Mouse (Mus musculus) stomach, adult 2 months (tissue): ENCODE results near the gene Krtap31-2. TPM values are rescaled to one million over a fixed set of nuclear protein-coding genes. Genes with fewer than 3 reads are reported as not detected.

ENCODE experiments used
- polyA plus RNA-seq: library from polyadenylated mRNA; depleted of rRNA; stranded (reverse); fragments of >200 nt; gene quantifications from 2 replicates; pipeline ENCODE4 v1.2.3, GENCODE M21; 2012; rRNA removed

The Krtap31-2 gene
- not detected in 2 replicates for polyA plus RNA-seq

DNA sequence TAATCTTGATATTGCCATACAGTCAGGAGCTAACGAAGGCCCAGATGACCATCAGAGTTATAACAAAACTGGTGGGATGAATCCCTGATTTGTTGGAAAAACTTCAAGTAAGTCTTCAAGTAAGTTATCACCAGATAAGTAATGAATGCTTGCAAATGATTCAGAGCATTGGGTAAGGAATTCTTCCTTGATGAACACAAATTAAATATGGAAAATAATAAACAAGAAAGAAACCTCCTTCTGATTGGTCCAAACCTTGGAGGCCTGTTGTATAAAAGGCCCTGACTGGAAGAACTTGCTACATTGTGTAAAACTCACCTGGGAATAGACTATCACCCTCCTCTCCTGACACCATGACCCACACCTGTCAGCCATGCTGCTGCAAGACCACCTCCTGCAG, at the start of gene Krtap31-2:
Krtap31-2 (plus strand) TSS at position 301 of the 400 bp plus-strand sequence.

DNA sequence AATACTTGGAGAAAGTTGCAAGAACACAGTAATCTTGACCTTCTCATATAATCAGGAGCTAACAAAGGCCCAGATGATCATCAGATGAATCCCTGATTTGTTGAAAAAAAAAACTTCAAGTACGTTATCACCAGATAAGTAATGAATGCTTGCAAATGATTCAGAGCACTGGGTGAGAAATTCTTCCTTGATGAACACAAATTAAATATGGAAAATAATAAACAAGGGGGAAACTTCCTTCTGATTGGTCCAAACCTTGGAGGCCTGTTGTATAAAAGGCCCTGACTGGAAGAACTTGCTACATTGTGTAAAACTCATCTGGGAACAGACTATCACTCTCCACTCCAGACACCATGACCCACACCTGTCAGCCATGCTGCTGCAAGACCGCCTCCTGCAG, 28.5 kb upstream of the Krtap31-2 start, which contains the start of gene Krtap31-1:
Krtap31-1 (plus strand) TSS at position 301 of the 400 bp plus-strand sequence.

DNA sequence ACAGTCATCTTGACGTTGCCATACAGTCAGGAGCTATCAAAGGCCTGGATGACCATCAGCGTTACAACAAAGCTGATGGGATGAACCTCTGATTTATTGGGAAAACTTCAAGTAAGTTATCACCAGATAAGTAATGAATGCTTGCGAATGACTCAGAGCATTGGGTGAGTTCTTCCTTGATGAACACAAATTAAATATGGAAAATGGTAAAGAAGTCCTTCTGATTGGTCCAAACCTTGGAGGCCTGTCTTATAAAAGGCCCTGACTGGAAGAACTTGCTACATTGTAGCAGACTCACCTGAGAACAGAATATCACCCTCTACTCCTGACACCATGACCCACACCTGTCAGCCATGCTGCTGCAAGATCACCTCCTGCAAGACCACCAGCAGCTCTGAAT, 21.6 kb upstream of the Krtap31-2 start, which contains the start of gene Gm11565:
Gm11565 (plus strand) TSS at position 301 of the 400 bp plus-strand sequence.

DNA sequence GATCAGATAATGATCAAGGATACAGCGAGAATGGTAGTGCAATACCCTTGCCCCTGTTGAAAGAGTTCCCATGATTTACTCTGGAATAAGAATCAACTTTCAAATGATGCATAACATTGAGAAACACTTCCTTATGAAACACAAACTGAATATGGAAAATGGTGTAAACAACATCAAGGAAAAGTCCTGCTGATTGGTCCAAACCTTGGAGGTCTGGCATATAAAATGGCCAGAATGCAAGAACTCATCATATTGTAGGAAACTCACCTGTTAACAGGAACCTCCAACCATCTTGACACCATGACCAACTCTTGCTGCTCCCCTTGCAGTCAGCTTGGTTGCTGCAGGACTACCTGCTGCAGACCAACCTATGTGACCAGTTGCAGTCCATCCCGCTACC, 12.1 kb downstream of the Krtap31-2 start, which contains the start of gene Krtap9-5:
Krtap9-5 (plus strand) TSS at position 301 of the 400 bp plus-strand sequence.

DNA sequence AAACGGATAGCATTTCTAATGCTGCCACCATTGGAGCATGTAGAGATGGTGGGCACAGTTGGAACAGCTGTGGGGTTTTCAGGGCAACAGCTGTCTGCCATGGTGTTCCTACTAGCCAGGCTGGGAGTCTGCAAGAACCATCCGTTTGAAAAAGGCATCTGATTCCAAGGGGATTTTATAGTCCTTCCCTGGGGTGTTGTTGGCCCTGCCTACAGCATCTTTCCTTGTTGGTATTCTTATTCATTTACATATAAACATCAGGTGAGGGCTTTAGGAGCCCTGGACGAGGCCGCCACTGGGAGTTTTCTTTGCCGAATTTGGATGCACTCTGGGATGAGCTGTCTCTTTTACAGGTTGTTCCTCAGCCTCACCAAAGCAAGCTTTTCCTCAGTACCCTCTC, 42.9 kb downstream of the Krtap31-2 start, which contains the start of gene Krtap29-1:
Krtap29-1 (minus strand) TSS at position 101 of the 400 bp plus-strand sequence.

DNA sequence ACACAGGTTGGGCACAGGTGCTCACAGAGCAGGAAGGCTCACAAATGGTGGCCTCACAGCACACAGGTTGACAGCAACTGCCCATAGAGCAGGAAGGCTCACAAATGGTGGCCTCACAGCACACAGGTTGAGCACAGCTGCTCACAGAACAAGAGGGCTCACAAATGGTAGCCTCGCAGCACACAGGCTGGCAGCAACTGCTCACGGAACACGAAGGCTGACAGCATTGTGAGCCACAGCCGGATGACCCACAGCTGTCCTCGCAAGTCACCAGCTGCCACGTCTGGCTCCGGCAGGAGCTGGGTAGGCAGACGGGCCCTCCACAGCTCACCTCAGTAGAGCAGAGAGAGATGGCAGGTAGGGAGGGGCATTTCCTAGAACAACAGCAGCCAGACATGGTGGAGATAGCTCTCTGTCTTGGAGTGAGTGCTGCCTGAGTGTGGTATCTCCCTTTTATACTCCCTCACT, 50.1 kb downstream of the Krtap31-2 start, which contains the start of gene Krtap16-1:
Krtap16-1 (minus strand) TSS at position 418 of the 468 bp plus-strand sequence.

Other genes with a start within 250 kb of the Krtap31-2 start
- not detected in 2 replicates for gene Gm14190, start 245.6 kb upstream of the Krtap31-2 start, polyA plus RNA-seq
- gene Gm14180, start 202.0 kb upstream of the Krtap31-2 start, polyA plus RNA-seq, result not detected in 2 replicates
- gene Gm11595, start 163.4 kb upstream of the Krtap31-2 start, polyA plus RNA-seq, result not detected in 2 replicates
- gene Krtap4-8, start 155.6 kb upstream of the Krtap31-2 start, polyA plus RNA-seq, result not detected in 2 replicates
- not detected in 2 replicates for gene Krtap4-9, start 151.1 kb upstream of the Krtap31-2 start, polyA plus RNA-seq
- not detected in 2 replicates for gene Gm11596, start 142.8 kb upstream of the Krtap31-2 start, polyA plus RNA-seq
- not detected in 2 replicates for gene Gm11569, start 137.4 kb upstream of the Krtap31-2 start, polyA plus RNA-seq
- 0.25 TPM in 1 of 2 replicates, not detected in the other for gene Gm11554, start 131.8 kb upstream of the Krtap31-2 start, polyA plus RNA-seq
- gene Krtap4-13, start 126.4 kb upstream of the Krtap31-2 start, polyA plus RNA-seq, result 0.36 TPM in 1 of 2 replicates, not detected in the other
- gene Gm11564, start 120.6 kb upstream of the Krtap31-2 start, polyA plus RNA-seq, result not detected in 2 replicates
- not detected in 2 replicates for gene 2300003K06Rik, start 98.2 kb upstream of the Krtap31-2 start, polyA plus RNA-seq
- not detected in 2 replicates for gene Krtap4-16, start 84.7 kb upstream of the Krtap31-2 start, polyA plus RNA-seq
- not detected in 2 replicates for gene Gm11568, start 78.4 kb upstream of the Krtap31-2 start, polyA plus RNA-seq
- not detected in 2 replicates for gene Gm11559, start 71.8 kb upstream of the Krtap31-2 start, polyA plus RNA-seq
- not detected in 2 replicates for gene Krtap9-1, start 62.9 kb upstream of the Krtap31-2 start, polyA plus RNA-seq
- not detected in 2 replicates for gene Gm11567, start 57.1 kb upstream of the Krtap31-2 start, polyA plus RNA-seq
- gene Krtap31-1, start 28.4 kb upstream of the Krtap31-2 start, polyA plus RNA-seq, result not detected in 2 replicates
- not detected in 2 replicates for gene Gm11565, start 21.5 kb upstream of the Krtap31-2 start, polyA plus RNA-seq
- not detected in 2 replicates for gene Krtap9-5, start 12.2 kb downstream of the Krtap31-2 start, polyA plus RNA-seq
- gene Krtap29-1, start 42.8 kb downstream of the Krtap31-2 start, polyA plus RNA-seq, result not detected in 2 replicates
- not detected in 2 replicates for gene Krtap16-1, start 50.3 kb downstream of the Krtap31-2 start, polyA plus RNA-seq
- not detected in 2 replicates for gene Krtap17-1, start 57.7 kb downstream of the Krtap31-2 start, polyA plus RNA-seq
- gene Krt33a, start 79.9 kb downstream of the Krtap31-2 start, polyA plus RNA-seq, result not detected in 2 replicates
- not detected in 2 replicates for gene Krt33b, start 93.6 kb downstream of the Krtap31-2 start, polyA plus RNA-seq
- not detected in 2 replicates for gene Krt34, start 105.3 kb downstream of the Krtap31-2 start, polyA plus RNA-seq
- 0.09 TPM in 1 of 2 replicates, not detected in the other for gene Krt31, start 114.3 kb downstream of the Krtap31-2 start, polyA plus RNA-seq
- 2.5 TPM in 2 replicates for gene Krt32, start 151.9 kb downstream of the Krtap31-2 start, polyA plus RNA-seq
- gene Krt35, start 159.9 kb downstream of the Krtap31-2 start, polyA plus RNA-seq, result 0.08 TPM in 1 of 2 replicates, not detected in the other
- 0.06 and 0.19 TPM in 2 replicates for gene Krt36, start 169.3 kb downstream of the Krtap31-2 start, polyA plus RNA-seq
- gene Krt13, start 185.3 kb downstream of the Krtap31-2 start, polyA plus RNA-seq, result 602 and 681 TPM in 2 replicates
- gene Krt15, start 199.6 kb downstream of the Krtap31-2 start, polyA plus RNA-seq, result 7.7 and 17.9 TPM in 2 replicates
- gene Krt19, start 212.4 kb downstream of the Krtap31-2 start, polyA plus RNA-seq, result 1,679 and 2,029 TPM in 2 replicates